Mouse (Mus musculus): ENCODE measurements around the gene Mybpc2.

- TF ChIP-seq CTCF (IDR thresholded peaks at IDR 0.05; ENCODE audit: control insufficient read depth, insufficient read depth, insufficient read length): no peak
- no peak for TF ChIP-seq CEBPB (IDR thresholded peaks at IDR 0.05; ENCODE audit: low read depth)
- TF ChIP-seq MYOG (IDR thresholded peaks at IDR 0.05; ENCODE audit: control insufficient read depth, extremely low read depth, insufficient read length): no peak
Measured at GRCm38 (mm10) chr7:44547041-44547440, 22.6 kb upstream of the Mybpc2 start.
